ENCODE assay signal across 8 mouse cellular contexts in genomic region chr11:103131701-103132575, GRCm38 (mm10). TPM values are rescaled to one million over a fixed set of nuclear protein-coding genes. Genes with fewer than 3 reads are reported as not detected.
A peak's percentile ranks its signal among the peaks of the same experiment; 100 is the strongest.
DNase-seq lines count a peak whose midpoint lies in the region; ATAC-seq and TF ChIP-seq lines count a peak whose summit lies in the region.

Gene Hexim2, plus strand, starts transcription at chr11:103132429.

- peak within 1 kb of the TSS; percentile 99 for H3K9ac ChIP-seq in hindbrain, embryonic 16.5 days (ENCODE audit: low read depth, low read length)
- peak within 1 kb of the TSS; percentile 99 for H3K9ac ChIP-seq in midbrain, embryonic 12.5 days (replicated peaks)

- no peak for DNase-seq in layer of hippocampus, adult 18-20 months (ENCODE audit: low spot score in 2 of 2)
- DNase-seq in layer of hippocampus, adult 9-11 months: no peak
- DNase-seq in cerebellum, adult 9-10 months: peak; percentile 84
- peak; percentile 60 to 64 for DNase-seq in frontal cortex, postnatal 36 days (ENCODE audit: low spot score in 2 of 2)
- peak; percentile 76 for DNase-seq in limb, embryonic 10.5 days (ENCODE audit: low spot score)

- H3K4me3 ChIP-seq in hindbrain, embryonic 16.5 days (ENCODE audit: low read length): peak within 1 kb of the TSS; percentile 89
- peak within 1 kb of the TSS; percentile 90 for H3K4me3 ChIP-seq in limb, embryonic 10.5 days
- peak within 1 kb of the TSS; percentile 92 for H3K4me3 ChIP-seq in midbrain, embryonic 12.5 days
- H3K4me3 ChIP-seq in testis, adult 2 months (ENCODE audit: control insufficient read depth, low read depth, low read length): peak within 1 kb of the TSS; percentile 92

- no peak for TF ChIP-seq POLR2A in testis, adult 2 months (IDR thresholded peaks at IDR 0.05; ENCODE audit: control insufficient read depth, low read depth, low read length)

- H3K27me3 ChIP-seq in hindbrain, embryonic 16.5 days (replicated peaks; ENCODE audit: control insufficient read depth, insufficient read depth, low read length): no peaks in the 10 kb centered on the region
- H3K27me3 ChIP-seq in limb, embryonic 10.5 days (ENCODE audit: low read depth, poor library complexity, severe bottlenecking): no peaks in the 10 kb centered on the region
- no peaks in the 10 kb centered on the region for H3K27me3 ChIP-seq in midbrain, embryonic 12.5 days
- no peaks in the 10 kb centered on the region for H3K27me3 ChIP-seq in testis, adult 2 months (ENCODE audit: control insufficient read depth, insufficient read depth, low read length)

- ATAC-seq in hindbrain, embryonic 16.5 days: peak; percentile 65
- ATAC-seq in midbrain, embryonic 12.5 days (ENCODE audit: low FRiP score, low read depth): peak; percentile 51

- H3K36me3 ChIP-seq in hindbrain, embryonic 16.5 days (ENCODE audit: control insufficient read depth, insufficient read depth, low read length): no peaks in the 10 kb centered on the region
- peaks cover 12% of the 10 kb centered on the region; the same call in 1 of the 2 replicates for H3K36me3 ChIP-seq in limb, embryonic 10.5 days
- H3K36me3 ChIP-seq in midbrain, embryonic 12.5 days: no peaks in the 10 kb centered on the region
- H3K36me3 ChIP-seq in testis, adult 2 months (ENCODE audit: control insufficient read depth, insufficient read depth, low read length): no peaks in the 10 kb centered on the region

- H3K4me1 ChIP-seq in hindbrain, embryonic 16.5 days (ENCODE audit: control insufficient read depth, insufficient read depth, low read depth, low read length): peaks cover 21% of the 10 kb centered on the region
- H3K4me1 ChIP-seq in limb, embryonic 10.5 days: peaks cover 27% of the 10 kb centered on the region
- peaks cover 31% of the 10 kb centered on the region for H3K4me1 ChIP-seq in midbrain, embryonic 12.5 days
- peaks cover 6% of the 10 kb centered on the region for H3K4me1 ChIP-seq in testis, adult 2 months (ENCODE audit: control insufficient read depth, insufficient read depth, low read length)

- peak within 1 kb of the TSS; percentile 99 for H3K27ac ChIP-seq in hindbrain, embryonic 16.5 days (ENCODE audit: low read depth, low read length)
- H3K27ac ChIP-seq in limb, embryonic 10.5 days: peak within 1 kb of the TSS; percentile 100
- peak within 1 kb of the TSS; percentile 96 for H3K27ac ChIP-seq in midbrain, embryonic 12.5 days (replicated peaks)
- peak within 1 kb of the TSS; percentile 98 for H3K27ac ChIP-seq in testis, adult 2 months (ENCODE audit: control insufficient read depth, insufficient read depth, low read depth, low read length)

- peak within 1 kb of the TSS; percentile 89 for H3K4me2 ChIP-seq in hindbrain, embryonic 16.5 days (ENCODE audit: low read length)
- H3K4me2 ChIP-seq in midbrain, embryonic 12.5 days (replicated peaks): peak within 1 kb of the TSS; percentile 78

- WGBS in hindbrain, embryonic 16.5 days: under 1% methylated on average over 39 of the region's 39 CpGs
- under 1% methylated on average over 39 of the region's 39 CpGs for WGBS in limb, embryonic 10.5 days
- under 1% methylated on average over 39 of the region's 39 CpGs for WGBS in midbrain, embryonic 12.5 days

- no peak for TF ChIP-seq CTCF in testis, adult 2 months (IDR thresholded peaks at IDR 0.05; ENCODE audit: control insufficient read depth, insufficient read depth, insufficient replicate concordance, low read depth, low read length)

- H3K9me3 ChIP-seq in hindbrain, embryonic 16.5 days (ENCODE audit: control insufficient read depth, low read length): no peaks in the 10 kb centered on the region
- H3K9me3 ChIP-seq in limb, embryonic 10.5 days (replicated peaks): no peaks in the 10 kb centered on the region
- no peaks in the 10 kb centered on the region for H3K9me3 ChIP-seq in midbrain, embryonic 12.5 days

RNA-seq across cellular contexts. Expression of gene Hexim2, which starts in this region (rescaled TPM):
- 10 to 100 TPM; 11.2 to 12.5 TPM for total RNA-seq in layer of hippocampus, adult 18-20 months (2021)
- 27.7 and 30.2 TPM in 2 replicates for polyA plus RNA-seq in hindbrain, embryonic 16.5 days (2015; fragmentation: Nextera tagmentation; extraction: Ambion mirVana)
- 10.1 and 12.3 TPM in 2 replicates for polyA plus RNA-seq in limb, embryonic 10.5 days (2016; fragmentation: Nextera tagmentation; extraction: Ambion mirVana)
- polyA plus RNA-seq in midbrain, embryonic 12.5 days (2016; fragmentation: Nextera tagmentation; extraction: Ambion mirVana): 9.7 and 10.5 TPM in 2 replicates
- polyA plus RNA-seq in testis, adult 2 months (2012; rRNA removed): 38.8 and 53.8 TPM in 2 replicates

Comparison
In these comparisons a context has a peak if more than half of its experiments do, and no peak if none do; other contexts are left out.
1. DNase-seq: peak in cerebellum, adult 9-10 months (single experiment), frontal cortex, postnatal 36 days (2 of 2) and limb, embryonic 10.5 days (single experiment); none in layer of hippocampus, adult 18-20 months (0 of 2) and layer of hippocampus, adult 9-11 months (single experiment).
2. Peak in every context shown above with its lines, with median percentiles within 50 percentile points of each other: H3K27ac ChIP-seq and H3K4me3 ChIP-seq.